15 mouse cellular contexts compared by ENCODE assay signal in genomic region chr9:36985233-36985632, GRCm38 (mm10).
DNase-seq lines count a peak whose midpoint lies in the region; ATAC-seq and TF ChIP-seq lines count a peak whose summit lies in the region.
"Had no signal": no experiment of that assay in that cellular context is flagged by ENCODE, and none has a peak within 500 bp of the region (broad histone marks: within the 10 kb centered on the region; RNA-seq: fewer than 3 reads in every experiment).

No protein-coding gene starts in this region.

- H3K27ac ChIP-seq in lung, postnatal 0 days (ENCODE audit: low read length): no peak overlapping the region
- peak overlapping the region; percentile 93 for H3K27ac ChIP-seq in cortical plate, adult 2 months (ENCODE audit: insufficient read depth, low read length)
- H3K27ac ChIP-seq: limb, embryonic 12.5 days had no signal

- 70% methylated on average over 9 of the region's 9 CpGs for WGBS in lung, postnatal 0 days

- no peak overlapping the region for H3K9ac ChIP-seq in lung, postnatal 0 days (replicated peaks; ENCODE audit: low read depth)
- H3K9ac ChIP-seq: limb, embryonic 12.5 days had no signal

- no peak overlapping the region for H3K4me2 ChIP-seq in lung, postnatal 0 days (replicated peaks; ENCODE audit: low read depth, low read length)
- H3K4me2 ChIP-seq: limb, embryonic 12.5 days had no signal

- H3K27me3 ChIP-seq in lung, postnatal 0 days (replicated peaks; ENCODE audit: insufficient read depth, low read length): no peaks in the 10 kb centered on the region

- intact Hi-C loops in left cerebral cortex, postnatal 14 days (cut with DNase I): no loop called here

- H3K4me3 ChIP-seq in lung, postnatal 0 days (ENCODE audit: low read depth, low read length): no peak overlapping the region
- no peak overlapping the region for H3K4me3 ChIP-seq in cortical plate, adult 2 months (ENCODE audit: insufficient read depth, low read length)
- H3K4me3 ChIP-seq: limb, embryonic 12.5 days had no signal

- no peak for TF ChIP-seq POLR2A in cortical plate, adult 2 months (IDR thresholded peaks at IDR 0.05; ENCODE audit: extremely low read depth, insufficient read depth, low read length)

- no peak for TF ChIP-seq CTCF in lung, postnatal 0 days (IDR thresholded peaks at IDR 0.05)
- TF ChIP-seq CTCF in cortical plate, adult 2 months (IDR thresholded peaks at IDR 0.05; ENCODE audit: extremely low read depth, insufficient read depth, low read length): no peak

- no peak for ATAC-seq in lung, postnatal 0 days
- ATAC-seq: intestine, postnatal 0 days had no signal

- peak; percentile 34 for DNase-seq in lung, postnatal 0 days (ENCODE audit: low spot score)
- no peak for DNase-seq in lung, postnatal 36 days
- peak; percentile 31 to 53 for DNase-seq in frontal cortex, postnatal 10 days (ENCODE audit: low spot score in 2 of 2)
- DNase-seq in left cerebral cortex, postnatal 14 days (ENCODE audit: low spot score in 2 of 2): peak; percentile 64 to 86
- DNase-seq in urinary bladder, postnatal 25 days (ENCODE audit: low spot score): no peak
- no peak for DNase-seq in thymus, postnatal 10 days (ENCODE audit: low spot score in 2 of 2)
- DNase-seq in adrenal gland, postnatal 4 days (ENCODE audit: low spot score in 2 of 2): no peak
- DNase-seq: cerebellum, adult 9-10 months; embryo, embryonic 11 days; gastrocnemius, postnatal 36 days; kidney, postnatal 14 days; thymus, postnatal 25 days had no signal

- H3K36me3 ChIP-seq in lung, postnatal 0 days (ENCODE audit: insufficient read depth, low read length): no peaks in the 10 kb centered on the region
- H3K36me3 ChIP-seq: limb, embryonic 12.5 days had no signal

- TF ChIP-seq EP300 in lung, postnatal 0 days (IDR thresholded peaks at IDR 0.05): no peak

- H3K9me3 ChIP-seq in lung, postnatal 0 days (ENCODE audit: low read length): no peaks in the 10 kb centered on the region
- H3K9me3 ChIP-seq: limb, embryonic 12.5 days had no signal

- H3K4me1 ChIP-seq in lung, postnatal 0 days (ENCODE audit: insufficient read depth, low read depth, low read length): no peaks in the 10 kb centered on the region
- peaks cover 8% of the 10 kb centered on the region for H3K4me1 ChIP-seq in cortical plate, adult 2 months (ENCODE audit: control insufficient read depth, insufficient read depth, low read length)

Comparison
In these comparisons a context has a peak if more than half of its experiments do, and no peak if none do; other contexts are left out.
1. DNase-seq: peak in lung, postnatal 0 days (single experiment), frontal cortex, postnatal 10 days (2 of 2) and left cerebral cortex, postnatal 14 days (2 of 2); none in lung, postnatal 36 days (single experiment), urinary bladder, postnatal 25 days (single experiment), thymus, postnatal 10 days (0 of 2) and adrenal gland, postnatal 4 days (0 of 2).